Mouse (Mus musculus): ENCODE measurements around the gene Tbc1d15. TPM values are rescaled to one million over a fixed set of nuclear protein-coding genes. Genes with fewer than 3 reads are reported as not detected.
"Not testable (repeated sequence)": the region's sequence is repeated elsewhere in the genome, so short reads cannot be mapped to it uniquely, and the experiment has no call there.

Tbc1d15 gene
- total RNA-seq, 2 experiments from 2014 or later, result 35.6 to 39.4 TPM

- intact Hi-C loops (cut with DNase I; ENCODE audit: low total_unique reads), result loop anchor here (10.0 kb wide), 1 partner anchor 54 kb away; no protein-coding TSS in a partner anchor
- DNase-seq, result no peak
These were observed 806 bp downstream of the Tbc1d15 start for GRCm38 (mm10) chr10:115250235-115251087.

- DNase-seq, result no peak
- intact Hi-C loops (cut with DNase I; ENCODE audit: low total_unique reads), result no loop called here
These were observed 3.2 kb downstream of the Tbc1d15 start for GRCm38 (mm10) chr10:115248041-115248440.

GRCm38 (mm10) chr10:115245488-115245887 lies 5.8 kb downstream of the Tbc1d15 start:
- DNase-seq, result no peak
- intact Hi-C loops (cut with DNase I; ENCODE audit: low total_unique reads), result no loop called here

GRCm38 (mm10) chr10:115241082-115241595 lies 10.1 kb downstream of the Tbc1d15 start:
- no peak for DNase-seq
- intact Hi-C loops (cut with DNase I; ENCODE audit: low total_unique reads), result no loop called here

GRCm38 (mm10) chr10:115237931-115238330 lies 13.3 kb downstream of the Tbc1d15 start:
- DNase-seq, result no peak
- intact Hi-C loops (cut with DNase I; ENCODE audit: low total_unique reads), result no loop called here

GRCm38 (mm10) chr10:115236733-115237132 lies 14.5 kb downstream of the Tbc1d15 start:
- intact Hi-C loops (cut with DNase I; ENCODE audit: low total_unique reads), result no loop called here

GRCm38 (mm10) chr10:115235501-115235900 lies 15.8 kb downstream of the Tbc1d15 start:
- intact Hi-C loops (cut with DNase I; ENCODE audit: low total_unique reads), result no loop called here
- DNase-seq, result no peak

More at GRCm38 (mm10) chr10:115236733-115237132, 14.5 kb downstream of the Tbc1d15 start:
- DNase-seq, result no peak

GRCm38 (mm10) chr10:115233798-115234197 lies 17.5 kb downstream of the Tbc1d15 start:
- no peak for DNase-seq
- intact Hi-C loops (cut with DNase I; ENCODE audit: low total_unique reads), result no loop called here

GRCm38 (mm10) chr10:115232513-115232912 lies 18.8 kb downstream of the Tbc1d15 start:
- intact Hi-C loops (cut with DNase I; ENCODE audit: low total_unique reads), result no loop called here
- no peak for DNase-seq

GRCm38 (mm10) chr10:115229023-115229422 lies 22.2 kb downstream of the Tbc1d15 start:
- DNase-seq, result no peak
- intact Hi-C loops (cut with DNase I; ENCODE audit: low total_unique reads), result no loop called here

GRCm38 (mm10) chr10:115226586-115226985 lies 24.7 kb downstream of the Tbc1d15 start:
- intact Hi-C loops (cut with DNase I; ENCODE audit: low total_unique reads), result no loop called here

GRCm38 (mm10) chr10:115223845-115224244 lies 27.4 kb downstream of the Tbc1d15 start:
- intact Hi-C loops (cut with DNase I; ENCODE audit: low total_unique reads), result no loop called here
- DNase-seq, result no peak

More at GRCm38 (mm10) chr10:115226586-115226985, 24.7 kb downstream of the Tbc1d15 start:
- DNase-seq, result no peak

GRCm38 (mm10) chr10:115212916-115213580 lies 38.2 kb downstream of the Tbc1d15 start:
- intact Hi-C loops (cut with DNase I; ENCODE audit: low total_unique reads), result no loop called here
- no peak for DNase-seq

GRCm38 (mm10) chr10:115205825-115206224 lies 45.4 kb downstream of the Tbc1d15 start:
- intact Hi-C loops (cut with DNase I; ENCODE audit: low total_unique reads), result no loop called here
- DNase-seq, result no peak

- intact Hi-C loops (cut with DNase I; ENCODE audit: low total_unique reads), result no loop called here
- no peak for DNase-seq
These were observed 46.0 kb downstream of the Tbc1d15 start for GRCm38 (mm10) chr10:115205284-115205683.

- intact Hi-C loops (cut with DNase I; ENCODE audit: low total_unique reads), result no loop called here
These were observed 60.1 kb downstream of the Tbc1d15 start for GRCm38 (mm10) chr10:115191214-115191613.

GRCm38 (mm10) chr10:115187390-115187789 lies 63.9 kb downstream of the Tbc1d15 start:
- intact Hi-C loops (cut with DNase I; ENCODE audit: low total_unique reads), result no loop called here
- DNase-seq, result no peak

More at GRCm38 (mm10) chr10:115191214-115191613, 60.1 kb downstream of the Tbc1d15 start:
- DNase-seq, result no peak

- peak; percentile 79 for DNase-seq
- intact Hi-C loops (cut with DNase I; ENCODE audit: low total_unique reads), result no loop called here
These were observed 66.6 kb downstream of the Tbc1d15 start, which contains the start of gene Tph2 for GRCm38 (mm10) chr10:115184697-115185096. TSS of gene Tph2 (minus strand) at chr10:115185022.

GRCm38 (mm10) chr10:115181034-115181433 lies 70.2 kb downstream of the Tbc1d15 start:
- intact Hi-C loops (cut with DNase I; ENCODE audit: low total_unique reads), result no loop called here
- DNase-seq, result no peak

GRCm38 (mm10) chr10:115178019-115178418 lies 73.2 kb downstream of the Tbc1d15 start:
- DNase-seq; intact Hi-C loops (cut with DNase I; ENCODE audit: low total_unique reads): not testable (repeated sequence)
